Mouse (Mus musculus) ES-E14 (cell line): ENCODE results near the gene Mtor. TPM values are rescaled to one million over a fixed set of nuclear protein-coding genes. Genes with fewer than 3 reads are reported as not detected.

Experiments
- DNase-seq: peaks from one replicate; pipeline ENCODE4 v3.0.0-alpha.2; 2013; ENCODE audit warnings: low read depth, low spot score
- H3K27ac ChIP-seq: 2 replicates; pipeline ENCODE4 v1.5.1; 2012; ENCODE audit warnings: low read depth, mild to moderate bottlenecking, low read length, moderate library complexity, mixed read lengths; ENCODE audit not compliant: poor library complexity, insufficient read depth, severe bottlenecking
- H3K36me3 ChIP-seq: 2 replicates; pipeline ENCODE4 v1.6.1; 2012; ENCODE audit warnings: mild to moderate bottlenecking, low read length, moderate library complexity, mixed read lengths; ENCODE audit not compliant: control insufficient read depth, poor library complexity, insufficient read depth, severe bottlenecking
- H3K4me1 ChIP-seq, 2 experiments: fragments of 150-350 bp in 1 of 2; sonication (generic) in 1 of 2; 2 replicates each; pipeline ENCODE4 v1.6.1; 2012; ENCODE audit warnings: low read length in 2 of 2, mild to moderate bottlenecking in 1 of 2, mixed read lengths in 1 of 2; ENCODE audit not compliant: control insufficient read depth in 2 of 2, insufficient read depth in 2 of 2, poor library complexity in 1 of 2
- H3K4me3 ChIP-seq, 2 experiments: fragments of 150-350 bp in 1 of 2; sonication (generic) in 1 of 2; 2 replicates each; pipeline ENCODE4 v1.5.1; 2012; ENCODE audit warnings: low read length in 2 of 2, low read depth in 1 of 2, mild to moderate bottlenecking in 1 of 2, mixed read lengths in 1 of 2; ENCODE audit not compliant: insufficient read depth in 1 of 2, poor library complexity in 1 of 2, severe bottlenecking in 1 of 2
- H3K9ac ChIP-seq: 2 replicates; pipeline ENCODE4 v1.6.1; 2012; ENCODE audit warnings: low read depth, mild to moderate bottlenecking, low read length, mixed read lengths; ENCODE audit not compliant: poor library complexity, insufficient read depth, severe bottlenecking
- H3K9me3 ChIP-seq: fragments of 150-350 bp; sonication (generic); 2 replicates; pipeline ENCODE4 v1.6.1; 2012; ENCODE audit warnings: low read depth, mild to moderate bottlenecking, low read length; ENCODE audit not compliant: control insufficient read depth, insufficient read depth
- CHD2 ChIP-seq: IDR thresholded peaks from 2 replicates; pipeline ENCODE4 v1.6.1; 2014; ENCODE audit warnings: mild to moderate bottlenecking, low read depth, low read length, inconsistent platforms
- HCFC1 ChIP-seq: IDR thresholded peaks from 2 replicates; pipeline ENCODE4 v1.6.1; 2012; ENCODE audit warnings: low read length, inconsistent platforms, borderline replicate concordance; ENCODE audit not compliant: insufficient read depth
- MAFK ChIP-seq: IDR thresholded peaks from 2 replicates; pipeline ENCODE4 v1.6.1; 2014; ENCODE audit warnings: mild to moderate bottlenecking, low read depth, low read length, inconsistent platforms; ENCODE audit not compliant: insufficient read depth
- ZC3H11A ChIP-seq: IDR thresholded peaks from 2 replicates; pipeline ENCODE4 v1.6.1; 2012; ENCODE audit warnings: low read depth, mild to moderate bottlenecking, inconsistent platforms, low read length, borderline replicate concordance
- ZNF384 ChIP-seq: IDR thresholded peaks from 2 replicates; pipeline ENCODE4 v1.6.1; 2012; ENCODE audit warnings: low read depth, low read length, inconsistent platforms
- in situ Hi-C, 2 experiments: fragments of 600-800 bp; cut with MboI; formaldehyde crosslinking; loops; one replicate each; pipeline ENCODE4 v1.15.1; 2025; ENCODE audit warnings: low sequenced_read_pairs in 2 of 2, inconsistent platforms in 1 of 2; ENCODE audit not compliant: unreplicated experiment in 2 of 2
- total RNA-seq: library from RNA; depleted of rRNA; stranded (reverse); fragments of 300-350 nt; gene quantifications from 2 replicates; pipeline ENCODE4 v1.2.3, GENCODE M21; 2012

Mtor gene
- total RNA-seq, 1 experiment = 37.6 TPM

GRCm38 (mm10) chr4:148504497-148504959 is 56.1 kb downstream of the Mtor start:
- Histone ChIP-seq H3K9me3 (no peaks in the 10 kb centered on the region), H3K27ac (no peak overlapping the region), H3K9ac (no peak overlapping the region), H3K36me3 (peaks cover 10% of the 10 kb centered on the region; the same call in 1 of the 2 replicates), H3K4me1 (no peaks in the 10 kb centered on the region), H3K4me3 (no peak overlapping the region)
- in situ Hi-C loops = no loop called here
- TF ChIP-seq ZC3H11A (no peak), CHD2 (no peak), HCFC1 (no peak), ZNF384 (no peak), MAFK (no peak)
- no peak for DNase-seq

GRCm38 (mm10) chr4:148507585-148507984 is 59.2 kb downstream of the Mtor start:
- in situ Hi-C loops = no loop called here
- Histone ChIP-seq H3K27ac (no peak overlapping the region), H3K9me3 (no peaks in the 10 kb centered on the region), H3K9ac (no peak overlapping the region), H3K4me3 (no peak overlapping the region), H3K4me1 (no peaks in the 10 kb centered on the region), H3K36me3 (peaks cover 5% of the 10 kb centered on the region; the same call in 1 of the 2 replicates)
- TF ChIP-seq CHD2 = no peak
- TF ChIP-seq ZNF384 = no peak
- no peak for TF ChIP-seq ZC3H11A
- TF ChIP-seq MAFK = no peak
- no peak for TF ChIP-seq HCFC1
- no peak for DNase-seq

- in situ Hi-C loops = no loop called here
- no peak overlapping the region for H3K9ac ChIP-seq
- no peaks in the 10 kb centered on the region for H3K4me1 ChIP-seq
- no peak overlapping the region for H3K4me3 ChIP-seq
- DNase-seq = no peak
- no peak overlapping the region for H3K27ac ChIP-seq
- peaks cover 9% of the 10 kb centered on the region; the same call in 1 of the 2 replicates for H3K36me3 ChIP-seq
- no peaks in the 10 kb centered on the region for H3K9me3 ChIP-seq
- no peak for TF ChIP-seq HCFC1
- no peak for TF ChIP-seq ZC3H11A
- no peak for TF ChIP-seq MAFK
- TF ChIP-seq ZNF384 = no peak
- no peak for TF ChIP-seq CHD2
Observed at GRCm38 (mm10) chr4:148508084-148508849, 59.9 kb downstream of the Mtor start.

- TF ChIP-seq MAFK (no peak), HCFC1 (no peak), ZNF384 (no peak), CHD2 (no peak), ZC3H11A (no peak)
- in situ Hi-C loops = no loop called here
- Histone ChIP-seq H3K9ac (no peak overlapping the region), H3K4me1 (no peaks in the 10 kb centered on the region), H3K36me3 (peaks cover 9% of the 10 kb centered on the region; the same call in 1 of the 2 replicates), H3K9me3 (no peaks in the 10 kb centered on the region), H3K27ac (no peak overlapping the region), H3K4me3 (no peak overlapping the region)
- no peak for DNase-seq
Observed at GRCm38 (mm10) chr4:148509450-148510084, 61.2 kb downstream of the Mtor start.
